Mouse (Mus musculus) stomach, embryonic 14.5 days (tissue): ENCODE results near the gene Abcc4. TPM values are rescaled to one million over a fixed set of nuclear protein-coding genes. Genes with fewer than 3 reads are reported as not detected.
A peak's percentile ranks its signal among the peaks of the same experiment; 100 is the strongest.

ENCODE experiments used
- ATAC-seq: fragments of 200-750 bp; cut with Nextera tagmentation; 2 replicates; pipeline ENCODE4 v1.8.0; 2017; ENCODE audit warnings: low read depth, moderate TSS enrichment; ENCODE audit not compliant: insufficient number of reproducible peaks, insufficient read depth, low FRiP score
- H3K27ac ChIP-seq: fragments of 300-500 bp; sonication (generic); 2 replicates; pipeline ENCODE4 v1.5.1; 2014; ENCODE audit warnings: mild to moderate bottlenecking, low read length, moderate library complexity, mixed read lengths
- H3K27me3 ChIP-seq: fragments of 300-500 bp; sonication (generic); 2 replicates; pipeline ENCODE4 v1.6.1; 2014; ENCODE audit warnings: low read length, control low read depth, mixed read lengths; ENCODE audit not compliant: control insufficient read depth, insufficient read depth
- H3K36me3 ChIP-seq: fragments of 300-500 bp; sonication (generic); 2 replicates; pipeline ENCODE4 v1.6.1; 2014; ENCODE audit warnings: mild to moderate bottlenecking, control low read depth, low read length, moderate library complexity, mixed read lengths; ENCODE audit not compliant: control insufficient read depth, insufficient read depth
- H3K4me1 ChIP-seq: fragments of 300-500 bp; sonication (generic); 2 replicates; pipeline ENCODE4 v1.6.1; 2014; ENCODE audit warnings: low read length, control low read depth, mixed read lengths; ENCODE audit not compliant: control insufficient read depth, insufficient read depth
- H3K4me2 ChIP-seq: fragments of 300-500 bp; sonication (generic); replicated peaks from 2 replicates; pipeline ENCODE4 v1.6.1; 2014; ENCODE audit warnings: low read depth, low read length, control low read depth
- H3K4me3 ChIP-seq: fragments of 300-500 bp; sonication (generic); 2 replicates; pipeline ENCODE4 v1.5.1; 2014; ENCODE audit warnings: low read depth, low read length, control low read depth
- H3K9ac ChIP-seq: fragments of 300-500 bp; sonication (generic); replicated peaks from 2 replicates; pipeline ENCODE4 v1.6.1; 2014; ENCODE audit warnings: low read depth, mild to moderate bottlenecking, control low read depth, low read length, moderate library complexity, mixed read lengths
- H3K9me3 ChIP-seq: fragments of 300-500 bp; sonication (generic); 2 replicates; pipeline ENCODE4 v1.6.1; 2016; ENCODE audit warnings: low read depth, low read length, control low read depth; ENCODE audit not compliant: control insufficient read depth
- WGBS: fragments of 180-500 bp; shearing (Covaris S2); extraction: QIAGEN DNeasy Blood & Tissue Kit; methylation state at CpG from one replicate; pipeline ENCODE4 v1.1.7; 2014; 5-methylcytosine and 5-hydroxymethylcytosine counted together
- polyA plus RNA-seq: library from polyadenylated mRNA; unstranded; fragments of >200 nt; fragmentation: Nextera tagmentation; extraction: Ambion mirVana; gene quantifications from 2 replicates; pipeline ENCODE4 v1.2.1, GENCODE M21; 2014

Abcc4 gene
- polyA plus RNA-seq, 1 experiment from 2014 or later = 5.6 TPM

DNA sequence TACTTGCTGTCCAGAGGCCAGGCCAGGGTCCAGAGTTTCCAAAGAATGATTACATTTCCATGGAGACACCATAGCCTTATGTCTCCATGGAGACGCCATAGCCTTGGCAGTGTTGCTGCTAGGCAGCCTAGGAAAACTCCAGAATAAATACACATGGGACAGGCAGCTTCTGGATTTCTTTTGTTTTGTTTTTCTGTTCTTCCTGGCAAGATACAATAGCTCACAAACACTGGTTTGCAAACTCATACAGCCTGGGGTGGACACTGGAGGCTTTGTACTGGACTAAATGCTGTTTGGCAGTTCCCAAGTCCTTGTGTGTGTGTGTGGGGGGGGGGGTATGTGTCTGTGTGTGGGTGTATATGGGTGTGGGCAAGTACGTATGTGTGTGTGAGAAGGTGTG lies 29.1 kb upstream of the Abcc4 start:
- Histone ChIP-seq H3K27ac (no peak overlapping the region), H3K36me3 (no peaks in the 10 kb centered on the region), H3K4me1 (no peaks in the 10 kb centered on the region), H3K27me3 (0 out of 2 replicates have a peak, but pooled peaks cover 2% of the 10 kb centered on the region), H3K9ac (no peak overlapping the region), H3K9me3 (peaks cover 1% of the 10 kb centered on the region; the same call in 1 of the 2 replicates), H3K4me3 (no peak overlapping the region), H3K4me2 (no peak overlapping the region)
- peak; percentile 74; the same call in 1 of the 2 replicates for ATAC-seq
- 59% methylated on average over 2 of the region's 2 CpGs for WGBS

DNA sequence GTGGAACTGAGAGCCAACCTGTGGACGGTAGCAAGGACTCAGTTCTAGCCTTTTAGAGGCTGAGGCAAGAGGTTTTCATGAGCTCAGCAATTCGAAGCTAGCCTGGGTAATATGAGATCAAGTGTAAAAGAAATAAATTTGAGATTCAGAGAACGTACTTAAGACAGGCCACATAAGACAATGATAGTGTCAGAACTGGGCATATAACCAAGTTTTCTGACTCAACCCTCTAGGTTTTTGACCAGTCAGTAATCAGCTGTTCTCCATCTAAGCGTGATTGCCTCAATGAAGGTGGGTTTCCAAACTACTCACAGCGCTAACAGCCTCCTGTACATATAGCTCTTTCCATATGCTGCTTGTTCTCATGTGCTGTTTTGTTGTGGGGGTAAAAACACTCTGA lies 27.1 kb upstream of the Abcc4 start:
- Histone ChIP-seq H3K4me2 (no peak overlapping the region), H3K4me3 (no peak overlapping the region), H3K27me3 (0 out of 2 replicates have a peak, but pooled peaks cover 2% of the 10 kb centered on the region), H3K36me3 (no peaks in the 10 kb centered on the region), H3K27ac (no peak overlapping the region), H3K4me1 (no peaks in the 10 kb centered on the region), H3K9me3 (no peaks in the 10 kb centered on the region), H3K9ac (no peak overlapping the region)
- no peak for ATAC-seq
- 77% methylated on average over 5 of the region's 5 CpGs for WGBS

- 81% methylated on average over 5 of the region's 5 CpGs for WGBS
- Histone ChIP-seq H3K4me3 (no peak overlapping the region), H3K4me2 (no peak overlapping the region), H3K27me3 (no peaks in the 10 kb centered on the region), H3K9ac (no peak overlapping the region), H3K9me3 (no peaks in the 10 kb centered on the region), H3K4me1 (no peaks in the 10 kb centered on the region), H3K36me3 (no peaks in the 10 kb centered on the region), H3K27ac (no peak overlapping the region)
- ATAC-seq = no peak
Measured at GRCm38 (mm10) chr14:118730631-118731030, 24.6 kb upstream of the Abcc4 start.

- H3K4me1 ChIP-seq = no peaks in the 10 kb centered on the region
- no peak overlapping the region for H3K4me3 ChIP-seq
- no peaks in the 10 kb centered on the region for H3K36me3 ChIP-seq
- H3K27me3 ChIP-seq = no peaks in the 10 kb centered on the region
- no peaks in the 10 kb centered on the region for H3K9me3 ChIP-seq
- H3K9ac ChIP-seq = no peak overlapping the region
- H3K27ac ChIP-seq = no peak overlapping the region
- WGBS = 74% methylated on average over 5 of the region's 5 CpGs
- no peak for ATAC-seq
- H3K4me2 ChIP-seq = no peak overlapping the region
Measured at GRCm38 (mm10) chr14:118725467-118725866, 19.4 kb upstream of the Abcc4 start.

DNA sequence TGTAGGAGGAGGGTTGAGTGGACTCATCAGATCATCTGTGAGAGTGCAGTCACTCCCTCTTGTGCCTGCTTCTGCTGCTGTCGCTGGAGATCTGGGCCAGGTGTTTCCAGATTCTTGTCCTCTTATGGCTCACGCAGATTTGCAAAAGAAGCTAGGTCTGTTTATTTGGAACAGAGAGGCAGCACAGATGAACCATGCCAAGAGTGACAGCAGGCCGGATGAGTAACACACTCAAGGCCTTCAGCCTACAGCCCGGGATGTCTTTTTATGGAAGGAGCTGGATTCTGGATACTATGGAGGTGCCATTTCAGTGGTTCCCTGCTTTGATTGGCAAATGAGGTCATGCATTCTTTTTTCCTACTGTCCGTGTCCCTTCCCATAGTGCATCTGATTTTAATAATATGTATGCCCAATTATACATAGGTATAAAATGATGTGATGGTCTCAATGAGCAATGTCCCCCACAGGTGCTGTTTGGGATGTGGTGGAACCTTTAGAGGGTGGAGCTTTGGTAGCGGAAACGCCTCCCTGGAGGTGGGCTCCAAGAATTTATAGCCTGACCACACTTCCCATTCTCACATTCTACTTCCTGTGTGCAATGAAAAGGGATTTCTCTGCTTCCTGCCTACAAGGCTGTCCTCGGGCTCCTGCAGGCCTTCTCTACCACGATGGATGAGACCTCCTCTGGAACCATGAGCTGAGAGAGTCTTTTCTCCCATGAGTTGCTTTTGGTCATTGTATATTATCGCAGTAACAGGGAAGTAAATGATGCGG lies 18.1 kb upstream of the Abcc4 start:
- Histone ChIP-seq H3K4me3 (no peak overlapping the region), H3K4me1 (no peaks in the 10 kb centered on the region), H3K27ac (no peak overlapping the region), H3K36me3 (no peaks in the 10 kb centered on the region), H3K9me3 (no peaks in the 10 kb centered on the region), H3K27me3 (no peaks in the 10 kb centered on the region), H3K9ac (no peak overlapping the region), H3K4me2 (no peak overlapping the region)
- no peak for ATAC-seq
- 74% methylated on average over 11 of the region's 11 CpGs for WGBS

DNA sequence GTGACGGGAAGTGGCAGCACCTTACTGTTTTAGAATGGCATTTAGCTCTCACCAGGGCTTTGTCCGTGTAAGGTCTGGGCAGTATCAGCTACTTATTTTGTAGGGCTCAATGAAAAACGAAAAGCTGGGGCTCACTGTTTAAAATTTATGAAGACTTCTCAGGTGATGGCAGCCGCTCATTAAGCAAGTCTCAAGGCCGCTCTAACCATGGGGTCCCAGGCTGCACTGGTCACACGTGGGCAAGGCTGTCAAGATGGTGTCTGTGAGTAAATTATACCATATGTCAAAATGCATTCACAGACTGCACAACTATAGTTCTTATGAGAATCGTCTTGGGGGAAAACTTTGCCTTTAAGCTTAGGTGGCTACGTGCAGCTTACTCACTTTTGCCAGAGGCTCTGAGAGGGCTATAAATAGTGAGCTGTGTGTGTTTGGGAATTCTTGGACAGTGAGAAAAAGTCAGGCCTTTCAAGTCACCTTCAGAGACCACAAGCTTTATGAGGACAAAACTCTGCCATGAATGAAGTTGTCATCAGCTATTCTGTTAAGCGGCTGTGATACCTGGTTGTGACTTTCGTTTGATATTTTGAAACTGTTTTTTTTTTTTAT lies 13.7 kb upstream of the Abcc4 start:
- H3K9me3 ChIP-seq = no peaks in the 10 kb centered on the region
- ATAC-seq = no peak
- H3K27ac ChIP-seq = no peak overlapping the region
- no peaks in the 10 kb centered on the region for H3K27me3 ChIP-seq
- H3K4me1 ChIP-seq = no peaks in the 10 kb centered on the region
- H3K9ac ChIP-seq = no peak overlapping the region
- no peak overlapping the region for H3K4me3 ChIP-seq
- no peaks in the 10 kb centered on the region for H3K36me3 ChIP-seq
- H3K4me2 ChIP-seq = no peak overlapping the region
- WGBS = 51% methylated on average over 10 of the region's 10 CpGs

GRCm38 (mm10) chr14:118718576-118718975 lies 12.6 kb upstream of the Abcc4 start:
- WGBS = 72% methylated on average over 7 of the region's 7 CpGs
- ATAC-seq = no peak
- H3K27me3 ChIP-seq = no peaks in the 10 kb centered on the region

GRCm38 (mm10) chr14:118716372-118717312 lies 10.6 kb upstream of the Abcc4 start:
- Histone ChIP-seq H3K4me1 (peaks cover 3% of the 10 kb centered on the region; the same call in 1 of the 2 replicates), H3K27me3 (no peaks in the 10 kb centered on the region), H3K9ac (no peak overlapping the region), H3K4me3 (no peak overlapping the region), H3K9me3 (no peaks in the 10 kb centered on the region), H3K27ac (no peak overlapping the region), H3K36me3 (no peaks in the 10 kb centered on the region), H3K4me2 (no peak overlapping the region)
- ATAC-seq = no peak
- WGBS = 86% methylated on average over 16 of the region's 16 CpGs

More at GRCm38 (mm10) chr14:118718576-118718975, 12.6 kb upstream of the Abcc4 start:
- Histone ChIP-seq H3K36me3 (no peaks in the 10 kb centered on the region), H3K4me2 (no peak overlapping the region), H3K4me1 (no peaks in the 10 kb centered on the region; the same call in 1 of the 2 replicates), H3K9me3 (no peaks in the 10 kb centered on the region), H3K4me3 (no peak overlapping the region), H3K9ac (no peak overlapping the region), H3K27ac (no peak overlapping the region)
